Mouse (Mus musculus): Measurements from ENCODE around the gene Vps4a. TPM values are rescaled to one million over a fixed set of nuclear protein-coding genes. Genes with fewer than 3 reads are reported as not detected.

Vps4a gene
- polyA plus RNA-seq, 1 experiment from 2014 or later = 57.8 TPM

- WGBS = 71% methylated on average over 8 of the region's 8 CpGs
- H3K9ac ChIP-seq (ENCODE audit: low read length) = no peak overlapping the region
- no peak for ATAC-seq (replicated peaks; ENCODE audit: extremely low read depth, insufficient read depth, low FRiP score)
- H3K4me2 ChIP-seq (ENCODE audit: low read depth, low read length) = no peak overlapping the region
- H3K27me3 ChIP-seq (ENCODE audit: control insufficient read depth, insufficient read depth, low read length) = no peaks in the 10 kb centered on the region
- H3K27ac ChIP-seq (ENCODE audit: low read length) = no peak overlapping the region
- no peaks in the 10 kb centered on the region for H3K9me3 ChIP-seq (replicated peaks; ENCODE audit: control insufficient read depth, low read length)
- peaks cover 25% of the 10 kb centered on the region for H3K36me3 ChIP-seq (ENCODE audit: control insufficient read depth, insufficient read depth)
- H3K4me1 ChIP-seq (ENCODE audit: control insufficient read depth, insufficient read depth, low read length) = peaks cover 15% of the 10 kb centered on the region
- H3K4me3 ChIP-seq (ENCODE audit: low read length) = no peak overlapping the region
These were observed 5.6 kb downstream of the Vps4a start for GRCm38 (mm10) chr8:107036626-107037025.

DNA sequence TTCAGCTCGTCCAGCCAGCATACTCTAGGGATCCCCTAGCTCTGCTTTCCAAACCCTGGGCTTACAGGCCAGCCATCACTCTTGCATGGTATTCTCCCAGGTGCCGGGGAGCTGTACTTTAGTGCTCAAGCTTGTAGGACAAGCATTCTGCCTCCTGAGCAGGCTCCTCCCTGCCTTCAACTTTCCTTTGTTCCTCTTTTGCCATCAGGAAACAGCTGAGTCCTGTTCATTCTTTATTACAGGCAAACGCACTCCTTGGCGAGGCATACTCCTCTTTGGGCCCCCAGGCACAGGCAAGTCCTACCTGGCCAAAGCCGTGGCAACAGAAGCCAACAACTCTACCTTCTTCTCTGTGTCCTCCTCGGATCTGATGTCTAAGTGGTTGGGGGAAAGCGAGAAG is 9.6 kb downstream of the Vps4a start:
- Histone ChIP-seq H3K27me3 (ENCODE audit: control insufficient read depth, insufficient read depth, low read length) (no peaks in the 10 kb centered on the region), H3K9ac (ENCODE audit: low read length) (no peak overlapping the region), H3K4me2 (ENCODE audit: low read depth, low read length) (no peak overlapping the region), H3K27ac (ENCODE audit: low read length) (no peak overlapping the region), H3K4me1 (ENCODE audit: control insufficient read depth, insufficient read depth, low read length) (no peaks in the 10 kb centered on the region), H3K36me3 (ENCODE audit: control insufficient read depth, insufficient read depth) (peaks cover 60% of the 10 kb centered on the region), H3K9me3 (replicated peaks; ENCODE audit: control insufficient read depth, low read length) (no peaks in the 10 kb centered on the region), H3K4me3 (ENCODE audit: low read length) (no peak overlapping the region)
- WGBS = 70% methylated on average over 7 of the region's 7 CpGs
- ATAC-seq (replicated peaks; ENCODE audit: extremely low read depth, insufficient read depth, low FRiP score) = no peak

GRCm38 (mm10) chr8:107045478-107045877 is 14.5 kb downstream of the Vps4a start:
- Histone ChIP-seq H3K4me3 (ENCODE audit: low read length) (no peak overlapping the region), H3K27me3 (ENCODE audit: control insufficient read depth, insufficient read depth, low read length) (no peaks in the 10 kb centered on the region), H3K4me2 (ENCODE audit: low read depth, low read length) (no peak overlapping the region), H3K9ac (ENCODE audit: low read length) (no peak overlapping the region), H3K9me3 (replicated peaks; ENCODE audit: control insufficient read depth, low read length) (no peaks in the 10 kb centered on the region), H3K27ac (ENCODE audit: low read length) (no peak overlapping the region), H3K36me3 (ENCODE audit: control insufficient read depth, insufficient read depth) (peaks cover 69% of the 10 kb centered on the region), H3K4me1 (ENCODE audit: control insufficient read depth, insufficient read depth, low read length) (peaks cover 19% of the 10 kb centered on the region)
- no peak for ATAC-seq (replicated peaks; ENCODE audit: extremely low read depth, insufficient read depth, low FRiP score)
- WGBS = 88% methylated on average over 6 of the region's 6 CpGs

DNA sequence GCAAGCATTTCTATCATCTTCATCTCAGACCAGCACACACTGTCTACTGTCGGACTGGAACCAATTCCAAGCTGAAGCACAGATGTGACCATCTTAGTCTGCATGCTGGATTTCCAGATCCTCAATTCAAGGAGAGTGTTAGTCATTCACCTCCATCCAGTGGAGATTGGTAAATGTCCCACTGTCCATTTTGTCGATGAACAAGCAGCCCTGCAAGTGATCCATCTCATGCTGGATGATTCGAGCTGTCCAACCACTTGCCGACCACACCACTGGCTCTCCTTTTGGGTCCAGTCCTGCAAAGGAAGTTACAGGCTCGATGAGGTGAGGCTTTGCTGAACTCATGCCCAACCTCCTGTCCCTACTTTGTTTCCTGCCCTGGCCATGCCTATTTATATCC is 16.0 kb downstream of the Vps4a start:
- ATAC-seq (replicated peaks; ENCODE audit: extremely low read depth, insufficient read depth, low FRiP score) = no peak

DNA sequence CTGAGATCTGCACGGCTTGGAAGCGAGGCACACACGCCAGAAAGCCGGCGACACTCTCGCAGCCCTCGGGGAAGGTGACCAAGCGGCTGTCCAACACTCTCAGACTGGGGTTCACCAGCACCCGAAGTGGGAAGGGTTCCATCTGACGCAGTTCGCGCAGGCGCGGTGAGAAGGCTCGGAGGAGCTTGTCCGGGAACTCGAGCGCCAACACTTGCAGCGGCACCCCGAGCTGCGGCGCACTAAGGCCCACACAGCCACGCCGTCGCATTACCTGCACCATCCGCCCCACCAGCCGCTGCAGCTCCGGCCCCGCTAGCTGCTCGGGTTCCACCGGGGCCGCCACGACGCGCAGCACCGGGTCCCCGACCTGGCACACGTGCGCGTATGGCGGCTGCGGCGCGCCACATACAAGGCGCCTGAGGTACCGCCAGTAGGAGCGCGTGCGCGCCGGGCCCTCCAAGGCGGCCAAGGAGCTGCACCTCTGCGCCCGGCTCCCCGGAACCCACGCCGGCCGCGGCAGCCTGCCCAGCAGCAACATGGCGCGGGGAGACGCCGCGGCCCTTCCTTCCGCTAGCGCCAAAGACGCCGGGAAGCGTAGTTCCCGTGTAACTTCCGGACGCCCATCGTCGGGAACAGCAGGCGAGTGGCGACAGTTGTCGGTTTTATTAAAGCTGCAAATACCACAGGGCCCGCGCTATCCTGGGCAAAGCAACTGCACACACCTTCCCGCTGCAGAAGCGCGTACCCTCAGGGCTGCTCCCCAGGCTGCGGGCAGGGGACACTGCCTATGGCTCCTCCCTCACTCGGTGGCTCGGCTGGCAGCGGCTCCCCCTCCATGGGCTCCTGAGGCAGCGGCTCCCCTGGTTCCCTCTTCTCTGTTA is 17.3 kb downstream of the Vps4a start, which contains the start of gene Pdf:
Gene Pdf, minus strand, starts transcription at position 554 of the 881 bp plus-strand sequence.
- peaks cover 19% of the 10 kb centered on the region for H3K4me1 ChIP-seq (ENCODE audit: control insufficient read depth, insufficient read depth, low read length)
- peak; percentile 86 for ATAC-seq (replicated peaks; ENCODE audit: extremely low read depth, insufficient read depth, low FRiP score)
- H3K4me3 ChIP-seq (ENCODE audit: low read length) = peak within 1 kb of the TSS; percentile 80
- peak within 1 kb of the TSS; percentile 92 for H3K27ac ChIP-seq (ENCODE audit: low read length)
- H3K36me3 ChIP-seq (ENCODE audit: control insufficient read depth, insufficient read depth) = peaks cover 70% of the 10 kb centered on the region
- no peaks in the 10 kb centered on the region for H3K9me3 ChIP-seq (replicated peaks; ENCODE audit: control insufficient read depth, low read length)
- H3K9ac ChIP-seq (ENCODE audit: low read length) = peak within 1 kb of the TSS; percentile 87
- WGBS = under 1% methylated on average over 87 of the region's 87 CpGs
- peak within 1 kb of the TSS; percentile 93 for H3K4me2 ChIP-seq (ENCODE audit: low read depth, low read length)
- H3K27me3 ChIP-seq (ENCODE audit: control insufficient read depth, insufficient read depth, low read length) = no peaks in the 10 kb centered on the region

More for the DNA sequence above, 16.0 kb downstream of the Vps4a start:
- H3K27ac ChIP-seq (ENCODE audit: low read length) = 0 out of 2 replicates have a peak overlapping the region, but pooled peaks have one; percentile 92
- no peaks in the 10 kb centered on the region for H3K27me3 ChIP-seq (ENCODE audit: control insufficient read depth, insufficient read depth, low read length)
- H3K36me3 ChIP-seq (ENCODE audit: control insufficient read depth, insufficient read depth) = peaks cover 67% of the 10 kb centered on the region
- peak overlapping the region; percentile 80 for H3K4me3 ChIP-seq (ENCODE audit: low read length)
- H3K9ac ChIP-seq (ENCODE audit: low read length) = peak overlapping the region; percentile 25; the same call in 1 of the 2 replicates
- 55% methylated on average over 5 of the region's 5 CpGs for WGBS
- H3K4me2 ChIP-seq (ENCODE audit: low read depth, low read length) = peak overlapping the region; percentile 93
- peaks cover 19% of the 10 kb centered on the region for H3K4me1 ChIP-seq (ENCODE audit: control insufficient read depth, insufficient read depth, low read length)
- H3K9me3 ChIP-seq (replicated peaks; ENCODE audit: control insufficient read depth, low read length) = no peaks in the 10 kb centered on the region

DNA sequence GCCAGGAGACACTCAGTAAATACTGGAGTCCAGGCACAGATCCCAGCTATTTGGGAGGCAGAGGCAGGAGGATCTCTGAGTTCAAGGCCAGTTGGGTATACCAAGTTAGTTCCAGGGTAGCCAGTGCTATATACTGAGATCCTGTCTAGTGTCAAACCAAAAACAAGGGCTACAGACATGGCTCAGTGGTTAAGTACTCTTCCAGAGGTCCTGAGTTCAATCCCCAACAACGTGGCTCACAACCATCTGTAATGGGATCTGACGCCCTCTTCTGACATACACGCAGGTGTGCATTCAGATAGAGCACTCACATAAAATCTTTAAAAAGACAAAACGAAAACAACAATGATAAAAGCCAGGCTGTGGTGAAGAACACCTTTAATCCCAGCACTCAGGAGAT is 18.5 kb downstream of the Vps4a start:
- Histone ChIP-seq H3K36me3 (ENCODE audit: control insufficient read depth, insufficient read depth) (peaks cover 61% of the 10 kb centered on the region), H3K27ac (ENCODE audit: low read length) (no peak overlapping the region), H3K4me2 (ENCODE audit: low read depth, low read length) (peak overlapping the region; percentile 93; the same call in 1 of the 2 replicates), H3K9me3 (replicated peaks; ENCODE audit: control insufficient read depth, low read length) (no peaks in the 10 kb centered on the region), H3K9ac (ENCODE audit: low read length) (no peak overlapping the region; the same call in 1 of the 2 replicates), H3K27me3 (ENCODE audit: control insufficient read depth, insufficient read depth, low read length) (no peaks in the 10 kb centered on the region), H3K4me3 (ENCODE audit: low read length) (peak overlapping the region; percentile 80; the same call in 1 of the 2 replicates), H3K4me1 (ENCODE audit: control insufficient read depth, insufficient read depth, low read length) (peaks cover 19% of the 10 kb centered on the region)
- no peak for ATAC-seq (replicated peaks; ENCODE audit: extremely low read depth, insufficient read depth, low FRiP score)
- 86% methylated on average over 4 of the region's 4 CpGs for WGBS

- 97% methylated on average over 8 of the region's 8 CpGs for WGBS
These were observed 21.0 kb downstream of the Vps4a start for GRCm38 (mm10) chr8:107052046-107052445.

GRCm38 (mm10) chr8:107056076-107056972 is 25.3 kb downstream of the Vps4a start, which contains the start of the genes Cog8 and Nip7:
Gene Cog8, minus strand, starts transcription at chr8:107056689.
Gene Nip7, plus strand, starts transcription at chr8:107056877.
- peak; percentile 95 for ATAC-seq (replicated peaks; ENCODE audit: extremely low read depth, insufficient read depth, low FRiP score)
- H3K4me2 ChIP-seq (ENCODE audit: low read depth, low read length) = peak within 1 kb of the TSS; percentile 96
- H3K4me1 ChIP-seq (ENCODE audit: control insufficient read depth, insufficient read depth, low read length) = peaks cover 17% of the 10 kb centered on the region
- no peaks in the 10 kb centered on the region for H3K27me3 ChIP-seq (ENCODE audit: control insufficient read depth, insufficient read depth, low read length)
- H3K4me3 ChIP-seq (ENCODE audit: low read length) = peak within 1 kb of the TSS; percentile 99
- WGBS = under 1% methylated on average over 88 of the region's 88 CpGs
- no peaks in the 10 kb centered on the region for H3K9me3 ChIP-seq (replicated peaks; ENCODE audit: control insufficient read depth, low read length)
- H3K9ac ChIP-seq (ENCODE audit: low read length) = peak within 1 kb of the TSS; percentile 95
- peaks cover 32% of the 10 kb centered on the region for H3K36me3 ChIP-seq (ENCODE audit: control insufficient read depth, insufficient read depth)
- H3K27ac ChIP-seq (ENCODE audit: low read length) = peak within 1 kb of the TSS; percentile 83

More at GRCm38 (mm10) chr8:107052046-107052445, 21.0 kb downstream of the Vps4a start:
- Histone ChIP-seq H3K4me3 (ENCODE audit: low read length) (no peak overlapping the region), H3K27ac (ENCODE audit: low read length) (no peak overlapping the region), H3K4me2 (ENCODE audit: low read depth, low read length) (no peak overlapping the region), H3K4me1 (ENCODE audit: control insufficient read depth, insufficient read depth, low read length) (peaks cover 23% of the 10 kb centered on the region), H3K9me3 (replicated peaks; ENCODE audit: control insufficient read depth, low read length) (no peaks in the 10 kb centered on the region), H3K27me3 (ENCODE audit: control insufficient read depth, insufficient read depth, low read length) (no peaks in the 10 kb centered on the region), H3K36me3 (ENCODE audit: control insufficient read depth, insufficient read depth) (peaks cover 38% of the 10 kb centered on the region), H3K9ac (ENCODE audit: low read length) (no peak overlapping the region)
- no peak for ATAC-seq (replicated peaks; ENCODE audit: extremely low read depth, insufficient read depth, low FRiP score)

Measured in heart, embryonic 16.5 days (tissue).